Mouse (Mus musculus) 416B (cell line): ENCODE results near the gene Vasn.

ENCODE experiments used
- DNase-seq: peaks from one replicate; pipeline ENCODE4 v3.0.0; 2011; ENCODE audit warnings: low read depth

Gene Vasn

GRCm38 (mm10) chr16:4643670-4644419, 4.1 kb downstream of the Vasn start:
- DNase-seq: no peak

GRCm38 (mm10) chr16:4645867-4646266, 6.1 kb downstream of the Vasn start:
- DNase-seq: no peak

DNA sequence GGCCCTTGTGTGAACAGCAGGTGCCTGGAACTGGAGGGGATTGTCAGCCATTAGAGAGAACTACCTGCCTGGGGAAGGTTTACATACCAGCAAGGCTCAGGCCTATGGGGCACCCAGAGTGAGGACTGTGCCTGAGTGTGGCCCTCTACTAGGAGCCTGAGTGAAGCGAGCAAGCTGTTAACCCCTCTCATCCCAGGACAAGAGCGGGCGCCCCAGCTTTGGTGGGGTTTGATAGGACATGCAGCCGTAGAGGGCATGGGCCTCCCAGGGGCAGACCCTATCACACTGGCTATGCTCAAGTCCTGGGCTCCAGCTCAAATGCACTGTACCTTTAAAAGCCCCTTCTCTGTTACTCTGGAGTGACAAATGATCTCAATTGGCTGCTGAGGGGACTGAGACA, 7.1 kb downstream of the Vasn start:
- no peak for DNase-seq

DNA sequence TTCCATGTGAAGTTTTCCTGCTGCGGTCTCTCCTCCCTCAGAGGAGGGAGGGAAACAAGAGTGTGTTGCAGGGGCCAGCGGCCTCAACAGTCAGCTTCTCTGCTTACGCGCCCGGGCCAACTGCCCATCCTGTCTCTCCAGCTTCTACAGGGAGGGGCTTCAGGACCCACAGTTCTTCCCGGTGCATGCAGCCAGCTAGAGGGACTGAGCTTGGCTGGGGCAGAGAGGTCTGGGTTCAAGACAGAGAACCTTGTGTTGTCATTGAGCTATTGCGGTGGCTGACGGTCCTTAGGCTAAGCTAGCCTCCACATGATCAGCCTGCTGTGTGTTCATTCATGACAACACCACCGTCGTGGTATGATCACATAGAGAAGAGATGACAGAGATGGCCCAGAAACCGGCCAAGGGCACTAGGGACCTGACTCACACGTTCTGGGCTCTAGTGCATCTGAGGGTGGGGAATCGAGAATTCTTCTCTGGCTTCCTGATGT, 8.0 kb downstream of the Vasn start:
- DNase-seq: no peak

DNA sequence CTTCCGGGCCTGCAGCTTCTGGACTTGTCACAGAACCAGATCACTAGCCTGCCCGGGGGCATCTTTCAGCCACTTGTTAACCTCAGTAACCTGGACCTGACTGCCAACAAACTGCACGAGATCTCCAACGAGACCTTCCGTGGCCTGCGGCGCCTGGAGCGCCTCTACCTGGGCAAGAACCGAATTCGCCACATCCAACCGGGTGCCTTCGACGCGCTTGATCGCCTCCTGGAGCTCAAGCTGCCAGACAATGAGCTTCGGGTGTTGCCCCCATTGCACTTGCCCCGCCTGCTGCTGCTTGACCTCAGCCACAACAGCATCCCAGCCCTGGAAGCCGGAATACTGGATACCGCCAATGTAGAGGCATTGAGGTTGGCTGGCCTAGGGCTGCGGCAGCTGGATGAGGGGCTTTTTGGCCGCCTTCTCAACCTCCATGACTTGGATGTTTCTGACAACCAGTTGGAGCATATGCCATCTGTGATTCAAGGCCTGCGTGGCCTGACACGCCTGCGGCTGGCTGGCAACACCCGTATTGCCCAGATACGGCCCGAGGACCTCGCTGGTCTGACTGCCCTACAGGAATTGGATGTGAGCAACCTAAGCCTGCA, 8.8 kb downstream of the Vasn start:
- DNase-seq: no peak

DNA sequence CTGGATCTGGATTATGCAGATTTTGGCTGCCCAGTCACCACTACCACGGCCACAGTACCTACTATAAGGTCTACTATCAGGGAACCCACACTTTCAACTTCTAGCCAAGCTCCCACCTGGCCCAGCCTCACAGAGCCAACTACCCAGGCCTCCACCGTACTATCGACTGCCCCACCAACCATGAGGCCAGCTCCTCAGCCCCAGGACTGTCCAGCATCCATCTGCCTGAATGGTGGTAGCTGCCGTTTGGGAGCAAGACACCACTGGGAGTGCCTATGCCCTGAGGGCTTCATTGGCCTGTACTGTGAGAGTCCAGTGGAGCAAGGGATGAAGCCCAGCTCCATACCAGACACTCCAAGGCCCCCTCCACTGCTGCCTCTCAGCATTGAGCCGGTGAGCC, 9.5 kb downstream of the Vasn start:
- no peak for DNase-seq

DNA sequence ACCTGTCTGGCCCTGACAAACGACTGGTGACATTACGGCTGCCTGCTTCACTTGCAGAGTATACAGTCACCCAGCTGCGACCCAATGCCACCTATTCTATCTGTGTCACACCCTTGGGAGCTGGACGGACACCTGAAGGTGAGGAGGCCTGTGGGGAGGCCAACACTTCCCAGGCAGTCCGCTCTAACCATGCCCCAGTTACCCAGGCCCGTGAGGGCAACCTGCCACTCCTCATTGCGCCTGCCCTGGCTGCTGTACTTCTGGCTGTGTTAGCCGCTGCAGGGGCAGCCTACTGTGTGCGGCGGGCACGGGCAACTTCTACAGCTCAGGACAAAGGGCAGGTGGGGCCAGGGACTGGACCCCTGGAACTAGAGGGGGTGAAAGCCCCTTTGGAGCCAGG, 10.0 kb downstream of the Vasn start:
- no peak for DNase-seq

GRCm38 (mm10) chr16:4650161-4650560, 10.4 kb downstream of the Vasn start:
- DNase-seq: no peak

GRCm38 (mm10) chr16:4651081-4651480, 11.3 kb downstream of the Vasn start:
- DNase-seq: no peak

- no peak for DNase-seq
Observed at GRCm38 (mm10) chr16:4651624-4652023, 11.9 kb downstream of the Vasn start.

GRCm38 (mm10) chr16:4652707-4653416, 13.1 kb downstream of the Vasn start:
- no peak for DNase-seq

GRCm38 (mm10) chr16:4654706-4655105, 15.0 kb downstream of the Vasn start:
- DNase-seq: no peak

DNA sequence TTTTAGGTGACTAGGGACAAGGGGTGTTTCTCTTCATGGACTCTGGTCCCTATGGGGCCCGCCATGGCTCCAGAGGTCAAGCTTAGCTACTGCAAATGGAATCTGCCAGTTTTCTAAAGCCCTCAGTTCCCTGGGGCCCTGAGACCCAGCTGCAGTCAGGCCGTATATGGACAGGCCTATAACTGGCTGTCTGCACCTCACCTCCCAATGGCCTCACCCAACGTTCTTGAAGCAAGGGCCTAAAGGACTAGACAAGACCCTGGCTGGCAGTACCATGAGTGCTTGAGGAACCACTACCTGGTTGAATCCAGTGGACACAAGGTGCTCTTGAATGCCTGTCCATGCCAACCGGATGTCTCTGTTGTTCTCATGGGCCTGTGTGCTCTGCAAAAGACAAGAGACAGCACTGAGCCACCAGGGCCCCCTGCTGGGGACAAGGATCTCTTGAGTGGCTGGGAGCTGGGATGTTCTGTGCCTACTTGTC, 15.6 kb downstream of the Vasn start:
- DNase-seq: no peak

DNA sequence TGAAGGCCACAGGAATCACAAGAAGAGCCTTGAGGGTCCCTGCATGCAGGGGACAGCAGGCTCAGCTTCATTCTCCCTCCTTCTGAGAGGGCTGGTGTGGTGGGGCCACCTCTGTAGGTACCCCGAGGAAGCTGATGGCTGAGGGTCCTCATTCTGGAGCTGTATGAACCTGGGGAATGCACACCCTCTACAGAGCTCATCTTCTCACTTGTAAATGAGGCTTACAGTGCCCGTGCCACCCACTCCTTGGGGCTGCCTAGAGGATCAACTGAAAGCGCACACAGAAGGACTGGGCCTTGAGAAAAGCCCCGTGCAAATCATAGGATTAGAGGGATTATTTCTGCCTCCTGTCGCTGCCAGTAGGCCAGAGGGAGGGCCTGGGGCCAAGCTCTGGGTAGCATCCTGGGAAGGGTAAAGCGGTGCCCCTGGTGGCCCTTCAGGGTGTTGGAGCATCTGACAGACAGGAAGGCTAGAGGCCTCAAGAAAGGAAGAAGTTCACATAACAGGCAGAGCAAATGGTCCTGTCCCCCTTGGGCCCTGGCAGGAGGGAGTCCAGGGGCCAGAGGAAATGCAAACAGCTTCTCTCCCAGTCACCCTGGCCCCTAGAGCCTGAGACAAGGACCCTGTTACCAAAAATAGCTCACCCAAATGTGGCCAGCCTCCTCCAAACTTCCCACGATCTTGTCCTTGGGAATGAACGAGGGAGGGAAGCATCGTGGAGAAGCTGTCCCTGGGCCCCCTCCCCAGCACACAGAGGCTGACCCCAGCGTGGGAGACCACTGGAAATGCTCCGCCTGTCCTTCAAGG, 16.2 kb downstream of the Vasn start:
- DNase-seq: peak; percentile 13

- DNase-seq: no peak
Observed at GRCm38 (mm10) chr16:4656571-4657081, 16.9 kb downstream of the Vasn start.

GRCm38 (mm10) chr16:4658781-4659245, 19.1 kb downstream of the Vasn start:
- DNase-seq: no peak

DNA sequence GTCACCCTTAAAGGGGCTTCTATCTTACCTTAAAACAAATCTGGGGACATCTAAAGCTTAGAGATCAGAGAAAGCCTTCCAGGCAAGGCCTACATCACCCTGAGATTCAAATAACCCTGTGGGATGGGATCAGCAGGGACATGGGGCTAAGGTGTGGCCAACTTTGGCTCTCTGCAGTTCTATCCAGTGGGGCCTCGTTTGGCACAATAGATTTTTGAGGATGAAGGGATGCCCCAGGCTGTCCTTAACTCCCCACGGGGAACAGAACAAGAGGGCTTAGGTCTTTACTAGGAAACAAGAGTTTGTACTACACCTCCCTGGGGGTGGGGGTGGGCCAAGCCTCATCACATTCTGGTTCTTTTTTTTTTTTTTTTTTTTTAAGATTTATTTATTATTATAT, 19.6 kb downstream of the Vasn start:
- DNase-seq: no peak

DNA sequence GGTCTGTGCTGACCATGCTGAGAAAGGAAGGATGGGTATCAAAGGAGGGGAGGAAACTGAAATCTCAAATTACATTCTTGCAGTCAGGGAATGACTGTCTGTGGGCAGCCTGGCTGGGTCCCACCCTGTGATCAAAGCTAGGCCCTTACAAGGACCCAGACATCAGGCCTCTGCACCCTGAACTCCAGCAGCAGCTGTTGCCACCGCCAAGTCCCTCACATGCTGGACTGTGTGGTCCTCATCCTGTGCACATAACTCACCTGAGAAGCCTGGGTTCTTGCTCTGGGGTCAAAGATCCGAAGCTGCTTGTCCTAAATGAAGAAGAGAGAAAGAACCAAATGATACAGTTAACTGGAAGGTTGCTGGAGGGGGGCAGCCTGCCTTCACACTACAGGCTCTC, 21.9 kb downstream of the Vasn start:
- no peak for DNase-seq

- DNase-seq: no peak
Observed at GRCm38 (mm10) chr16:4663806-4664205, 24.1 kb downstream of the Vasn start.

- no peak for DNase-seq
Observed at GRCm38 (mm10) chr16:4665726-4666125, 26.0 kb downstream of the Vasn start.

- peak; percentile 82 for DNase-seq
Observed at GRCm38 (mm10) chr16:4667190-4667808, 27.6 kb downstream of the Vasn start.
